Mouse (Mus musculus) MEL (cell line): ENCODE data around the gene Cadm2. TPM values are rescaled to one million over a fixed set of nuclear protein-coding genes. Genes with fewer than 3 reads are reported as not detected.

Source experiments
- DNase-seq: peaks from one replicate; pipeline ENCODE4 v3.0.0; 2011; ENCODE audit warnings: low read depth, low spot score
- H3K27ac ChIP-seq: 2 replicates; pipeline ENCODE4 v1.5.1; 2012; ENCODE audit warnings: low read depth, mild to moderate bottlenecking, control low read depth, low read length, moderate library complexity; ENCODE audit not compliant: control insufficient read depth
- H3K27me3 ChIP-seq, 2 experiments: fragments of 150-350 bp in 1 of 2; sonication (generic) in 1 of 2; 2 replicates each; pipeline ENCODE4 v1.6.1; 2012; ENCODE audit warnings: low read length in 2 of 2, mild to moderate bottlenecking in 2 of 2, improper control_type of control experiment in 1 of 2, moderate library complexity in 1 of 2; ENCODE audit not compliant: insufficient read depth in 2 of 2, control insufficient read depth in 1 of 2
- H3K36me3 ChIP-seq, 2 experiments: 2 replicates each; pipeline ENCODE4 v1.6.1; 2012 to 2014; ENCODE audit warnings: low read length in 2 of 2, improper control_type of control experiment in 1 of 2, inconsistent platforms in 1 of 2, mild to moderate bottlenecking in 1 of 2; ENCODE audit not compliant: insufficient read depth in 2 of 2, control insufficient read depth in 1 of 2
- H3K4me1 ChIP-seq, 2 experiments: fragments of 150-350 bp in 1 of 2; sonication (generic) in 1 of 2; 2 replicates each; pipeline ENCODE4 v1.6.1; 2012; ENCODE audit warnings: low read length in 2 of 2, improper control_type of control experiment in 1 of 2, mild to moderate bottlenecking in 1 of 2; ENCODE audit not compliant: insufficient read depth in 2 of 2, control insufficient read depth in 1 of 2
- H3K4me3 ChIP-seq, 2 experiments: fragments of 150-350 bp in 1 of 2; sonication (generic) in 1 of 2; 2 replicates each; pipeline ENCODE4 v1.5.1; 2012; ENCODE audit warnings: low read depth in 2 of 2, low read length in 2 of 2, mild to moderate bottlenecking in 2 of 2, moderate library complexity in 2 of 2, control low read depth in 1 of 2, improper control_type of control experiment in 1 of 2; ENCODE audit not compliant: control insufficient read depth in 1 of 2, insufficient read depth in 1 of 2
- H3K79me2 ChIP-seq: 2 replicates; pipeline ENCODE4 v1.6.1; 2012; ENCODE audit warnings: mild to moderate bottlenecking, low read length, moderate library complexity; ENCODE audit not compliant: control insufficient read depth, poor library complexity, insufficient read depth
- H3K9ac ChIP-seq: 2 replicates; pipeline ENCODE4 v1.6.1; 2012; ENCODE audit warnings: low read depth, mild to moderate bottlenecking, control low read depth, low read length, moderate library complexity; ENCODE audit not compliant: control insufficient read depth, poor library complexity, severe bottlenecking
- H3K9me3 ChIP-seq: fragments of 150-350 bp; sonication (generic); replicated peaks from 2 replicates; pipeline ENCODE4 v1.6.1; 2012; ENCODE audit warnings: mild to moderate bottlenecking, low read length, improper control_type of control experiment, moderate library complexity; ENCODE audit not compliant: insufficient read depth
- CHD1 ChIP-seq: IDR thresholded peaks from 2 replicates; pipeline ENCODE4 v1.6.1; 2012; ENCODE audit warnings: low read depth, mild to moderate bottlenecking, inconsistent platforms, low read length, improper control_type of control experiment
- CHD2 ChIP-seq: IDR thresholded peaks from 2 replicates; pipeline ENCODE4 v1.6.1; 2011; ENCODE audit warnings: low read length, improper control_type of control experiment
- CTCF ChIP-seq, 3 experiments: IDR thresholded peaks in 2 of 3; conservative IDR thresholded peaks in 1 of 3; 2 replicates each; pipeline ENCODE4 v1.5.1; 2011 to 2012; ENCODE audit warnings: low read length in 3 of 3, low read depth in 2 of 3, mild to moderate bottlenecking in 2 of 3, improper control_type of control experiment in 1 of 3, inconsistent platforms in 1 of 3, mixed read lengths in 1 of 3, moderate library complexity in 1 of 3; ENCODE audit not compliant: control insufficient read depth in 1 of 3, insufficient read depth in 1 of 3, poor library complexity in 1 of 3, severe bottlenecking in 1 of 3
- EP300 ChIP-seq, 2 experiments: IDR thresholded peaks; 2 replicates each; pipeline ENCODE4 v1.6.1; 2011; ENCODE audit warnings: improper control_type of control experiment in 2 of 2, low read length in 2 of 2, low read depth in 1 of 2, mild to moderate bottlenecking in 1 of 2
- ETS1 ChIP-seq: IDR thresholded peaks from 2 replicates; pipeline ENCODE4 v1.6.1; 2012; ENCODE audit warnings: low read depth, mild to moderate bottlenecking, inconsistent platforms, low read length, improper control_type of control experiment, moderate library complexity
- GABPA ChIP-seq: IDR thresholded peaks from 2 replicates; pipeline ENCODE4 v1.6.1; 2012; ENCODE audit warnings: low read depth, mild to moderate bottlenecking, inconsistent platforms, low read length, improper control_type of control experiment, moderate library complexity
- GATA1 ChIP-seq: IDR thresholded peaks from 2 replicates; pipeline ENCODE4 v1.6.1; 2011; ENCODE audit warnings: low read depth, low read length, improper control_type of control experiment
- JUND ChIP-seq: IDR thresholded peaks from 2 replicates; pipeline ENCODE4 v1.6.1; 2011; ENCODE audit warnings: low read depth, mild to moderate bottlenecking, improper control_type of control experiment, low read length
- KAT2A ChIP-seq: conservative IDR thresholded peaks from 2 replicates; pipeline ENCODE4 v1.6.1; 2012; ENCODE audit warnings: low read depth, low read length, improper control_type of control experiment, inconsistent platforms
- MAFK ChIP-seq: IDR thresholded peaks from 2 replicates; pipeline ENCODE4 v1.6.1; 2011; ENCODE audit warnings: low read depth, mild to moderate bottlenecking, low read length, improper control_type of control experiment, borderline replicate concordance
- MXI1 ChIP-seq: IDR thresholded peaks from 2 replicates; pipeline ENCODE4 v1.6.1; 2011; ENCODE audit warnings: mild to moderate bottlenecking, low read depth, low read length, improper control_type of control experiment
- MYC ChIP-seq: IDR thresholded peaks from 2 replicates; pipeline ENCODE4 v1.6.1; 2011; ENCODE audit warnings: low read depth, mild to moderate bottlenecking, low read length, improper control_type of control experiment, moderate library complexity
- NELFE ChIP-seq: IDR thresholded peaks from 2 replicates; pipeline ENCODE4 v1.6.1; 2011; ENCODE audit warnings: low read depth, low read length, improper control_type of control experiment
- NRF1 ChIP-seq: IDR thresholded peaks from 2 replicates; pipeline ENCODE4 v1.6.1; 2014; ENCODE audit warnings: low read depth, mild to moderate bottlenecking, inconsistent platforms, low read length, improper control_type of control experiment, moderate library complexity; ENCODE audit not compliant: poor library complexity, insufficient read depth, severe bottlenecking
- POLR2A ChIP-seq, 2 experiments: IDR thresholded peaks; 2 replicates each; pipeline ENCODE4 v1.6.1; 2011 to 2012; ENCODE audit warnings: low read length in 2 of 2, mild to moderate bottlenecking in 2 of 2, control low read depth in 1 of 2, improper control_type of control experiment in 1 of 2, low read depth in 1 of 2, moderate library complexity in 1 of 2; ENCODE audit not compliant: control insufficient read depth in 1 of 2, insufficient read depth in 1 of 2, poor library complexity in 1 of 2
- POLR2AphosphoS5 ChIP-seq: IDR thresholded peaks from 2 replicates; pipeline ENCODE4 v1.6.1; 2012; ENCODE audit warnings: low read depth, borderline replicate concordance, mild to moderate bottlenecking, inconsistent platforms, low read length, moderate library complexity, mixed read lengths
- RCOR1 ChIP-seq: IDR thresholded peaks from 2 replicates; pipeline ENCODE4 v1.6.1; 2012; ENCODE audit warnings: low read depth, mild to moderate bottlenecking, inconsistent platforms, low read length, improper control_type of control experiment
- SIN3A ChIP-seq: IDR thresholded peaks from 2 replicates; pipeline ENCODE4 v1.6.1; 2012; ENCODE audit warnings: low read length, improper control_type of control experiment, inconsistent platforms
- TAL1 ChIP-seq: IDR thresholded peaks from 2 replicates; pipeline ENCODE4 v1.6.1; 2012; ENCODE audit warnings: mild to moderate bottlenecking, inconsistent platforms, low read length, moderate library complexity, mixed read lengths
- TBP ChIP-seq: IDR thresholded peaks from 2 replicates; pipeline ENCODE4 v1.8.0; 2011; ENCODE audit warnings: low read depth, low read length, improper control_type of control experiment
- TCF12 ChIP-seq: IDR thresholded peaks from 2 replicates; pipeline ENCODE4 v1.6.1; 2014; ENCODE audit warnings: low read depth, mild to moderate bottlenecking, inconsistent platforms, low read length, improper control_type of control experiment, moderate library complexity
- USF1 ChIP-seq: IDR thresholded peaks from 2 replicates; pipeline ENCODE4 v1.6.1; 2014; ENCODE audit warnings: low read depth, mild to moderate bottlenecking, inconsistent platforms, low read length, improper control_type of control experiment, moderate library complexity
- ZC3H11A ChIP-seq: IDR thresholded peaks from 2 replicates; pipeline ENCODE4 v1.6.1; 2012; ENCODE audit warnings: low read depth, mild to moderate bottlenecking, inconsistent platforms, low read length, improper control_type of control experiment
- ZNF384 ChIP-seq: IDR thresholded peaks from 2 replicates; pipeline ENCODE4 v1.6.1; 2012; ENCODE audit warnings: low read depth, mild to moderate bottlenecking, inconsistent platforms, low read length, improper control_type of control experiment
- polyA plus RNA-seq, 2 experiments: library from polyadenylated mRNA; stranded (reverse) in 1 of 2; unstranded in 1 of 2; fragments of >175 nt in 1 of 2; fragments of >200 nt in 1 of 2; gene quantifications; 2 replicates each; pipeline versions ENCODE4 v1.2.1 to v1.2.4; 2012; ENCODE audit warnings: low replicate concordance in 2 of 2, low read depth in 1 of 2; ENCODE audit not compliant: insufficient read length in 2 of 2, insufficient read depth in 1 of 2, missing spikeins in 1 of 2
- total RNA-seq: library from RNA; depleted of rRNA; stranded (reverse); fragments of 300-350 nt; gene quantifications from 2 replicates; pipeline ENCODE4 v1.2.3, GENCODE M21; 2012

The Cadm2 gene
- total and polyA plus RNA-seq, 3 experiments: not detected

- Histone ChIP-seq H3K4me1 (no peaks in the 10 kb centered on the region), H3K4me3 (no peak overlapping the region), H3K79me2 (no peaks in the 10 kb centered on the region), H3K9me3 (no peaks in the 10 kb centered on the region), H3K36me3 (no peaks in the 10 kb centered on the region), H3K27ac (no peak overlapping the region)
- DNase-seq: no peak
- no peak for TF ChIP-seq MAFK
- no peak for TF ChIP-seq JUND
- no peak for TF ChIP-seq ZC3H11A
- no peak for TF ChIP-seq CHD2
- no peak for TF ChIP-seq MYC
- no peak for TF ChIP-seq USF1
- TF ChIP-seq CTCF (IDR thresholded peaks at IDR 0.05 in 2 of 3, conservative IDR thresholded peaks at IDR 0.05 in 1 of 3; ENCODE audit: control insufficient read depth in 1 of 3, insufficient read depth in 1 of 3, low read depth in 2 of 3, low read length in 3 of 3, poor library complexity in 1 of 3, severe bottlenecking in 1 of 3): no peak
- TF ChIP-seq SIN3A: no peak
- no peak for TF ChIP-seq RCOR1
- no peak for TF ChIP-seq MXI1
- no peak for TF ChIP-seq TAL1
- no peak for TF ChIP-seq NELFE
- TF ChIP-seq CHD1: no peak
- TF ChIP-seq TCF12: no peak
- no peak for TF ChIP-seq GATA1
- TF ChIP-seq, all 39 proteins: peak for 0
- Histone ChIP-seq H3K9ac (no peak overlapping the region), H3K27me3 (no peaks in the 10 kb centered on the region)
These were observed 495.9 kb downstream of the Cadm2 start for GRCm38 (mm10) chr16:67124811-67125210.

GRCm38 (mm10) chr16:67122532-67122931, 498.2 kb downstream of the Cadm2 start:
- H3K9me3 ChIP-seq: no peaks in the 10 kb centered on the region
- no peak overlapping the region for H3K9ac ChIP-seq
- H3K79me2 ChIP-seq: no peaks in the 10 kb centered on the region
- H3K36me3 ChIP-seq: no peaks in the 10 kb centered on the region
- H3K4me1 ChIP-seq: no peaks in the 10 kb centered on the region
- no peak overlapping the region for H3K4me3 ChIP-seq
- no peak overlapping the region for H3K27ac ChIP-seq
- TF ChIP-seq ETS1: no peak
- TF ChIP-seq USF1: no peak
- no peak for TF ChIP-seq NRF1
- TF ChIP-seq RCOR1: no peak
- no peak for TF ChIP-seq ZNF384
- TF ChIP-seq GABPA: no peak
- TF ChIP-seq ZC3H11A: no peak
- TF ChIP-seq MAFK: no peak
- no peak for TF ChIP-seq SIN3A
- no peak for TF ChIP-seq KAT2A
- TF ChIP-seq CHD1: no peak
- TF ChIP-seq TAL1: no peak
- TF ChIP-seq MYC: no peak
- TF ChIP-seq POLR2AphosphoS5: no peak
- no peak for TF ChIP-seq TBP
- TF ChIP-seq EP300 (IDR thresholded peaks at IDR 0.05; ENCODE audit: low read depth in 1 of 2, low read length in 2 of 2): no peak
- TF ChIP-seq POLR2A (IDR thresholded peaks at IDR 0.05; ENCODE audit: control insufficient read depth in 1 of 2, insufficient read depth in 1 of 2, low read depth in 1 of 2, low read length in 2 of 2, poor library complexity in 1 of 2): no peak
- TF ChIP-seq GATA1: no peak
- H3K27me3 ChIP-seq: no peaks in the 10 kb centered on the region
- DNase-seq: no peak
